Mouse (Mus musculus) forebrain, embryonic 14.5 days (tissue): Measurements from ENCODE around the gene Psmd3. TPM values are rescaled to one million over a fixed set of nuclear protein-coding genes. Genes with fewer than 3 reads are reported as not detected.
"Not testable (repeated sequence)": the region's sequence is repeated elsewhere in the genome, so short reads cannot be mapped to it uniquely, and the experiment has no call there.

Source experiments
- ATAC-seq: fragments of 200-750 bp; cut with Nextera tagmentation; 2 replicates; pipeline ENCODE4 v1.8.0; 2017; ENCODE audit warnings: mild to moderate bottlenecking, moderate library complexity
- DNase-seq: peaks from one replicate; pipeline ENCODE4 v3.0.0-alpha.2; 2015; ENCODE audit warnings: low spot score
- H3K27ac ChIP-seq: fragments of 300-500 bp; sonication (generic); 2 replicates; pipeline ENCODE4 v1.5.1; 2014; ENCODE audit warnings: low read depth, mild to moderate bottlenecking, control low read depth, low read length, moderate library complexity
- H3K27me3 ChIP-seq: fragments of 300-500 bp; sonication (generic); replicated peaks from 2 replicates; pipeline ENCODE4 v1.6.1; 2014; ENCODE audit warnings: low read length, control low read depth, mixed read lengths; ENCODE audit not compliant: control insufficient read depth, insufficient read depth
- H3K36me3 ChIP-seq: fragments of 300-500 bp; sonication (generic); 2 replicates; pipeline ENCODE4 v1.6.1; 2014; ENCODE audit warnings: low read length, control low read depth; ENCODE audit not compliant: control insufficient read depth, insufficient read depth
- H3K4me1 ChIP-seq: fragments of 300-500 bp; sonication (generic); 2 replicates; pipeline ENCODE4 v1.6.1; 2014; ENCODE audit warnings: antibody characterized with exemption, low read length, control low read depth; ENCODE audit not compliant: control insufficient read depth, insufficient read depth
- H3K4me2 ChIP-seq: fragments of 300-500 bp; sonication (generic); 2 replicates; pipeline ENCODE4 v1.6.1; 2014; ENCODE audit warnings: mild to moderate bottlenecking, control low read depth, low read length
- H3K4me3 ChIP-seq: fragments of 300-500 bp; sonication (generic); 2 replicates; pipeline ENCODE4 v1.5.1; 2014; ENCODE audit warnings: low read depth, low read length, control low read depth
- H3K9ac ChIP-seq: fragments of 300-500 bp; sonication (generic); 2 replicates; pipeline ENCODE4 v1.6.1; 2014; ENCODE audit warnings: mild to moderate bottlenecking, low read length, control low read depth, moderate library complexity
- H3K9me3 ChIP-seq: fragments of 300-500 bp; sonication (generic); replicated peaks from 2 replicates; pipeline ENCODE4 v1.6.1; 2016; ENCODE audit warnings: low read length, control low read depth, mixed read lengths; ENCODE audit not compliant: control insufficient read depth
- WGBS: fragments of 180-500 bp; shearing (Covaris S2); extraction: QIAGEN DNeasy Blood & Tissue Kit; methylation state at CpG from one replicate; pipeline ENCODE4 v1.1.7; 2014; 5-methylcytosine and 5-hydroxymethylcytosine counted together
- polyA plus RNA-seq: library from polyadenylated mRNA; unstranded; fragments of >200 nt; fragmentation: Nextera tagmentation; extraction: Ambion mirVana; gene quantifications from 2 replicates; pipeline ENCODE4 v1.2.1, GENCODE M21; 2014

Gene Psmd3
- polyA plus RNA-seq, 1 experiment from 2014 or later: 121 TPM

DNA sequence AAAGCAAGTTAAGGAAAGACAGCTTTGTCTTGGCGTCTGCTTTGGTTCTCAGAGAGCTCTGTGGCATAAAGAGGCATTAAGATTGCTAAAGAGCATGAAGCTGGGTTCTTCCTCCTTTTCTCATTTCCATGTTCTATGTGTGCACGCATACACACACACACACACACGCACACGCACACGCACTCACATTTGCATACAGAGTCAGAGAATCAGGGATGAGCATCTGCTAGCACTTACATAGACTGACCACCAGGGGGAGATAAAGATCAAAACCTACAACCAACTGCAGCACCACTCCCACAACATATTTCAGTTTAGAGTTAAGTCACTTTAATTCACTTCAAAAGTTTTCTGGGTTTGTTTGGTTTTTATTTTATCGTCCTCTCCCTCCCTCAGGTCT lies 21.8 kb upstream of the Psmd3 start:
- H3K9ac ChIP-seq: 0 out of 2 replicates have a peak overlapping the region, but pooled peaks have one; percentile 17
- H3K36me3 ChIP-seq: no peaks in the 10 kb centered on the region
- H3K4me1 ChIP-seq: no peaks in the 10 kb centered on the region
- no peaks in the 10 kb centered on the region for H3K27me3 ChIP-seq
- H3K9me3 ChIP-seq: no peaks in the 10 kb centered on the region
- H3K4me2 ChIP-seq: 0 out of 2 replicates have a peak overlapping the region, but pooled peaks have one; percentile 16
- no peak overlapping the region for H3K27ac ChIP-seq
- WGBS: 11% methylated on average over 6 of the region's 6 CpGs
- no peak overlapping the region for H3K4me3 ChIP-seq
- peak; percentile 29; the same call in 1 of the 2 replicates for ATAC-seq
- DNase-seq: peak; percentile 85

DNA sequence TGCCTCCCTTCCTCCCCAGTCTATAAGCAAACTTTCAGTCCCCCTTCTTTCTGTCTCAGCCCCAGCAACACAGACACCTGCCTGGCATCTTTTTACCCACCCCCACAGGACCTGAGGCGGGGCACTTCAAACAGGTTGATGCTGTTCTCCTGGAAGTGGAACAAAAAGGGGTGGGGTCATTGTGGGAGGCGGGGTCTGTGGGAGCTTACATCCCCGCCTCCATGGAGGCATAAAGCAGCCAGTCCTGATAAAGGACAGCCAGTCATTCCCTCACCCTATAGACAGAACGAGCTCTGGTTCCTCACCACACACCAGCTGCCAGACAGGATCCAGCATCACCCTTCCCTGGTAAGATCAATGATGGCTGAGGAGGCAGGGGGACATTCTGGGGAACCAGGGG lies 18.3 kb upstream of the Psmd3 start, which contains the start of gene Gsdma:
Gsdma (plus strand) TSS at position 261 of the 400 bp plus-strand sequence.
- DNase-seq (no peak), ATAC-seq (no peak)
- Histone ChIP-seq H3K4me1 (no peaks in the 10 kb centered on the region), H3K36me3 (no peaks in the 10 kb centered on the region), H3K4me3 (no peak within 1 kb of the TSS), H3K9me3 (no peaks in the 10 kb centered on the region), H3K27ac (no peak within 1 kb of the TSS), H3K4me2 (no peak within 1 kb of the TSS), H3K9ac (no peak within 1 kb of the TSS), H3K27me3 (no peaks in the 10 kb centered on the region)
- WGBS: 31% methylated on average over 4 of the region's 4 CpGs

GRCm38 (mm10) chr11:98668984-98669383 lies 13.4 kb upstream of the Psmd3 start:
- no peaks in the 10 kb centered on the region for H3K36me3 ChIP-seq
- H3K9ac ChIP-seq: no peak overlapping the region
- no peak for ATAC-seq
- no peak for DNase-seq
- no peaks in the 10 kb centered on the region for H3K4me1 ChIP-seq
- no peak overlapping the region for H3K4me2 ChIP-seq
- no peak overlapping the region for H3K4me3 ChIP-seq
- H3K27ac ChIP-seq: no peak overlapping the region
- no peaks in the 10 kb centered on the region for H3K9me3 ChIP-seq
- WGBS: 78% methylated on average over 2 of the region's 2 CpGs
- H3K27me3 ChIP-seq: no peaks in the 10 kb centered on the region

- Histone ChIP-seq H3K4me1 (no peaks in the 10 kb centered on the region), H3K4me2 (no peak overlapping the region), H3K36me3 (no peaks in the 10 kb centered on the region), H3K9me3 (no peaks in the 10 kb centered on the region), H3K4me3 (no peak overlapping the region), H3K27ac (no peak overlapping the region), H3K9ac (no peak overlapping the region), H3K27me3 (no peaks in the 10 kb centered on the region)
- DNase-seq (no peak), ATAC-seq (no peak)
- 87% methylated on average over 3 of the region's 3 CpGs for WGBS
These were observed 11.0 kb upstream of the Psmd3 start for GRCm38 (mm10) chr11:98671284-98671815.

DNA sequence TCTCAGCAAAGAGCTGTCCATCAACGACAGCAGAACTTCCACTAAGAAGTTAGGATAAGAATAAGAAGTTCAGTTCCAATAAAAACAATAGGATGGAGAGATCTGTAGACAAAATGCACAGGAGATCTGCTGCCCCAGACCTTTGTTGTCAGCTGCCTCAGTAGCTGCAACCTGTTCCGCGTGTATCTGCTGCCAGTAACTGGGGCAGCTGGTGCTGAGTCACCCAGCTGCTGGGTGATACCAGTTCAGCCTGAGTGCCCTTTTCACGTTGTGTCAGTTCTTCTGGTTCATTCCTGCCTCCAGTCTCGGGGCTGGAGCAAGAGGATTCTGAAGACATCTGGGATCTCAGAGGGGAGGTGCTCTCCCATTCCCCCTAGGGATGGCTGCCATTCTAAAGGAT lies 10.5 kb upstream of the Psmd3 start:
- 65% methylated on average over 5 of the region's 5 CpGs for WGBS
- H3K4me3 ChIP-seq: no peak overlapping the region
- ATAC-seq: no peak
- no peak overlapping the region for H3K4me2 ChIP-seq
- H3K9me3 ChIP-seq: no peaks in the 10 kb centered on the region
- no peak overlapping the region for H3K27ac ChIP-seq
- no peaks in the 10 kb centered on the region for H3K4me1 ChIP-seq
- H3K27me3 ChIP-seq: no peaks in the 10 kb centered on the region
- no peak overlapping the region for H3K9ac ChIP-seq
- DNase-seq: no peak
- H3K36me3 ChIP-seq: no peaks in the 10 kb centered on the region

DNA sequence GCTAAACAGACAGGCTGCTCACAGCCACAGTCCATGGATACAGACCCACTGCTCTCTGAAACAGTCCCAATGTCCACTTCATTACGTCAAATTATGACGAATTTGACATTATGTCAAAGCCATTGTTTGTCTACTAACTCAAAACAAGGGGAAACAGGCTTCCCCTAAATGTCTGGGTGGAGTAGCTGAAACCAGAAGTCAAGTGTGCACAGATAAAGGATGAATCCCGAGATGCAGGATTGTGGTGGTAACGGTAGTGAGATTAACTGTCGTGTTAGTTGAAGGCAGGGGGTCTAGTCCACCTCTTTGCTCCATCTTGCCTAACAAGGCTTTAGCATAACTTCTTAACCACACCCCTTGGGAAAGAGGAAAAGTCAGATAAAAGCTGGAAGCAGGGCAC lies 9.9 kb upstream of the Psmd3 start:
- ATAC-seq (no peak), DNase-seq (no peak)
- H3K4me2 ChIP-seq: no peak overlapping the region
- no peaks in the 10 kb centered on the region for H3K4me1 ChIP-seq
- no peaks in the 10 kb centered on the region for H3K36me3 ChIP-seq
- no peak overlapping the region for H3K27ac ChIP-seq
- no peaks in the 10 kb centered on the region for H3K27me3 ChIP-seq
- 88% methylated on average over 5 of the region's 5 CpGs for WGBS
- no peak overlapping the region for H3K9ac ChIP-seq
- no peak overlapping the region for H3K4me3 ChIP-seq
- no peaks in the 10 kb centered on the region for H3K9me3 ChIP-seq

DNA sequence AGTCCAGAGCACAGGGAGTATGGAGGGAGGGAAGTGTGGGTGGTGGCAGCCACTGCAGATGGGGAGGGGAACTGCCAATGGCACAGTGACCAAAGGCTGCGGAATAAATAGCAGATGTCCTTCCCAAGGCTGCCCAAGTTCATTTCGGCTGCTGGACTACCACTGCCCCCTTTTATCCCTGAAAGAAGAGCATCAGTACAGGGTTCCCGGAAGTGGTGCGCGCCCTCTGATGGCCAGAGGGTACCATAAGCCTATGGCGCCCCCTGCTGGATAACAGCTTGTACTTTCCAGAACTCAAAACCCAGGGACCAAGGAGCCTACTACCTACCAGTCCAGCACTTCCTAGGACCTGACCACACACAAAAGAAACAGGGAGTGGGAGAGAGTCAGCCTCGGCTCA lies 9.2 kb upstream of the Psmd3 start:
- not testable (repeated sequence) for H3K4me1 ChIP-seq, ATAC-seq, H3K4me2 ChIP-seq, H3K9ac ChIP-seq, H3K4me3 ChIP-seq, H3K27ac ChIP-seq, H3K27me3 ChIP-seq, H3K36me3 ChIP-seq, H3K9me3 ChIP-seq
- peak; percentile 64 for DNase-seq
- 2% methylated on average over 6 of the region's 7 CpGs for WGBS

- Histone ChIP-seq H3K27me3 (no peaks in the 10 kb centered on the region), H3K9me3 (no peaks in the 10 kb centered on the region), H3K4me3 (no peak overlapping the region), H3K27ac (no peak overlapping the region), H3K36me3 (no peaks in the 10 kb centered on the region), H3K4me1 (no peaks in the 10 kb centered on the region), H3K9ac (no peak overlapping the region), H3K4me2 (no peak overlapping the region)
- ATAC-seq (no peak), DNase-seq (no peak)
- 52% methylated on average over 7 of the region's 7 CpGs for WGBS
These were observed 6.5 kb upstream of the Psmd3 start for GRCm38 (mm10) chr11:98675829-98676363.

GRCm38 (mm10) chr11:98680023-98680422 lies 2.3 kb upstream of the Psmd3 start:
- Histone ChIP-seq H3K9ac (no peak overlapping the region), H3K36me3 (no peaks in the 10 kb centered on the region), H3K4me1 (peaks cover 8% of the 10 kb centered on the region), H3K9me3 (no peaks in the 10 kb centered on the region), H3K4me3 (no peak overlapping the region), H3K27ac (no peak overlapping the region), H3K4me2 (no peak overlapping the region), H3K27me3 (no peaks in the 10 kb centered on the region)
- WGBS: 92% methylated on average over 1 of the region's 1 CpGs
- DNase-seq: no peak
- no peak for ATAC-seq
